Mouse (Mus musculus) cerebellum, adult 2 months (tissue): Measurements from ENCODE around the gene Myrip.

Source experiments
- CTCF ChIP-seq: fragments of 200-500 bp; IDR thresholded peaks from 2 replicates; pipeline ENCODE4 v1.5.1; 2011; ENCODE audit warnings: low read depth, mild to moderate bottlenecking, control low read depth, low read length, moderate library complexity, borderline replicate concordance; ENCODE audit not compliant: insufficient read depth
- POLR2A ChIP-seq: fragments of 200-500 bp; IDR thresholded peaks from 2 replicates; pipeline ENCODE4 v1.6.1; 2011; ENCODE audit warnings: low read length, control low read depth, borderline replicate concordance; ENCODE audit not compliant: insufficient read depth

DNA sequence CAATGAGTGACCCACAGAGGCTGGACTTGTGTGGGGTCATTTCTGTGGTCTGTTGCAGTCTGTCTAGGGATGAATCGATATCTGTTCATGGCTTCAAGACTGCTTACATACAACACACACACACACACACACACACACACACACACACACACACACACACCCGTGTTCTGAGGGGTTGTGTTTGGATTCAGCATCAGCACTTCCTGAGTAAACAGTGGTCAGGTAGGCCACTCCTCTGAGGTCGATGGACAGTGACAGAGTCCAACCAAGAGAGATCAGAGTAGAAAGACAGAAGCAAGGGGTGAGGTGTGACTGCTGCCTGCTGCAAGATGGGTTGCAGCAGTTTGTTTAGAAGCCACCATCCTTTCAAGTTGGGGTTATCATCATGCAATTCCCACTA, 61.4 kb downstream of the Myrip start:
- TF ChIP-seq CTCF (no peak), POLR2A (no peak)
